Mouse (Mus musculus): ENCODE results near the gene Bahcc1. TPM values are rescaled to one million over a fixed set of nuclear protein-coding genes. Genes with fewer than 3 reads are reported as not detected.

The Bahcc1 gene
- polyA plus RNA-seq, 1 experiment from 2014 or later = 24.0 TPM

DNA sequence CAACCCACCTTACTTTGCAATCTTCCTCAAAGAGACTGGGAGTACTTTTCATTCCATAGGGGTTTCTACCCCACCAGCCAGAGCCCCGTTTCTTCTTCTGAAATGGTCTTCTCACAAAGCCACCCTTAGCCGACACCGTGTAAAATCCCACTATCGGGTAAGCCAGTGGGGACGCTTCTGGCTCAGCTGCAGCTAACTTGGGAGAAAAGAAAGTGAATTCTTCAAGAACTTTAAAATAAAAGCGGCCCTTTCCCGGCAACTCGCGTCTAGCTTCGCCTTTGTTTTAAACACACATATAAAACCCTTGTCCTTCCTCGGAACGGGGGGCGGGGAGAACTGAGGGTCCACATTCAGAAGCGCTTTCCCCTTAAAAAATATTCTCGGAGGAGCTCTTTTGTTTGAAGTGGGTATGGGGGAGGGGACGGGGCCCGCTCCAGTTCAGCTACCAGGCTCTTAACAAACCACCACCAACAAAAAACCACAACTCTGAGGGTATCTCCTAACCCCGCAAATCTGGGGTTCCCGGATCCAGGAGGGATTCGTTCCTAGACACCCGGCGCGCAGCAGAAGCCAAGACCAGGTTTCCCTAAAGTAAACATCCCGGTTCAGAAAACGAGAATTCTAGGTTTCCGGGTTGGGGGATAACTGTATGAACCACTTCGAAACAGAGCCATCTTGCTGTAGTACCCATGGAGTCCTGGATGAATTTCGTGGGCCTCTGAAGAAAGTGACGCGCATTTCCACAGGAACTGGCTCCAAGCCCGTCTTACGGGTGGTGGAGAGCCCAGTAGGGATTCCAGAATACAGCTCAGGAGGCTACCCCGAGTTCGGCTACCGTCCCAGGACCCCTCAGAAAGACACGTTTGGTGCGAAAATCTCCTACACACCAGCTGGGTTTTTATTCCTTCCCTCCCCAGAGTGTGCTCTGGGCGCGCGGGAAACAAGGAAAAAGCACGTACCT, 44.0 kb upstream of the Bahcc1 start:
- under 1% methylated on average over 41 of the region's 41 CpGs for WGBS
- Histone ChIP-seq H3K4me2 (peak overlapping the region; percentile 99), H3K27me3 (0 out of 2 replicates have a peak, but pooled peaks cover 7% of the 10 kb centered on the region), H3K9me3 (no peaks in the 10 kb centered on the region), H3K27ac (peak overlapping the region; percentile 97), H3K36me3 (replicated peaks) (peaks cover 3% of the 10 kb centered on the region), H3K4me1 (peaks cover 45% of the 10 kb centered on the region), H3K9ac (peak overlapping the region; percentile 99), H3K4me3 (replicated peaks) (peak overlapping the region; percentile 90)
- ATAC-seq (ENCODE audit: low FRiP score) = no peak

GRCm38 (mm10) chr11:120189459-120190312, 43.1 kb upstream of the Bahcc1 start:
- Histone ChIP-seq H3K36me3 (replicated peaks) (peaks cover 3% of the 10 kb centered on the region), H3K9me3 (no peaks in the 10 kb centered on the region), H3K27me3 (0 out of 2 replicates have a peak, but pooled peaks cover 7% of the 10 kb centered on the region), H3K4me2 (peak overlapping the region; percentile 99), H3K9ac (peak overlapping the region; percentile 99), H3K4me1 (peaks cover 35% of the 10 kb centered on the region), H3K4me3 (replicated peaks) (peak overlapping the region; percentile 90), H3K27ac (peak overlapping the region; percentile 97)
- under 1% methylated on average over 67 of the region's 68 CpGs for WGBS
- ATAC-seq (ENCODE audit: low FRiP score) = peak; percentile 94

- H3K9ac ChIP-seq = peak overlapping the region; percentile 48
- 0 out of 2 replicates have a peak, but pooled peaks cover 7% of the 10 kb centered on the region for H3K27me3 ChIP-seq
- 32% methylated on average over 14 of the region's 14 CpGs for WGBS
- H3K27ac ChIP-seq = peak overlapping the region; percentile 31; the same call in 1 of the 2 replicates
- 0 out of 2 replicates have a peak, but pooled peaks have one; percentile 3 for ATAC-seq (ENCODE audit: low FRiP score)
- H3K36me3 ChIP-seq (replicated peaks) = peaks cover 3% of the 10 kb centered on the region
- H3K4me3 ChIP-seq (replicated peaks) = peak overlapping the region; percentile 90
- peak overlapping the region; percentile 99 for H3K4me2 ChIP-seq
- H3K9me3 ChIP-seq = no peaks in the 10 kb centered on the region
- H3K4me1 ChIP-seq = peaks cover 25% of the 10 kb centered on the region
Measured at GRCm38 (mm10) chr11:120190526-120191412, 42.0 kb upstream of the Bahcc1 start.

- H3K27ac ChIP-seq = no peak overlapping the region
- 44% methylated on average over 13 of the region's 13 CpGs for WGBS
- ATAC-seq (ENCODE audit: low FRiP score) = no peak
Measured at GRCm38 (mm10) chr11:120198831-120199230, 33.9 kb upstream of the Bahcc1 start.

GRCm38 (mm10) chr11:120199766-120200165, 33.0 kb upstream of the Bahcc1 start:
- H3K9me3 ChIP-seq = no peaks in the 10 kb centered on the region
- H3K27ac ChIP-seq = no peak overlapping the region
- H3K27me3 ChIP-seq = 0 out of 2 replicates have a peak, but pooled peaks cover 2% of the 10 kb centered on the region
- no peak overlapping the region for H3K4me3 ChIP-seq (replicated peaks)
- H3K36me3 ChIP-seq (replicated peaks) = no peaks in the 10 kb centered on the region
- H3K4me1 ChIP-seq = peaks cover 7% of the 10 kb centered on the region
- no peak overlapping the region for H3K9ac ChIP-seq
- WGBS = 71% methylated on average over 7 of the region's 7 CpGs
- H3K4me2 ChIP-seq = no peak overlapping the region
- ATAC-seq (ENCODE audit: low FRiP score) = no peak

More at GRCm38 (mm10) chr11:120198831-120199230, 33.9 kb upstream of the Bahcc1 start:
- H3K4me2 ChIP-seq = no peak overlapping the region
- H3K9ac ChIP-seq = no peak overlapping the region
- H3K36me3 ChIP-seq (replicated peaks) = no peaks in the 10 kb centered on the region
- peaks cover 7% of the 10 kb centered on the region for H3K4me1 ChIP-seq
- H3K4me3 ChIP-seq (replicated peaks) = no peak overlapping the region
- H3K27me3 ChIP-seq = 0 out of 2 replicates have a peak, but pooled peaks cover 2% of the 10 kb centered on the region
- no peaks in the 10 kb centered on the region for H3K9me3 ChIP-seq

DNA sequence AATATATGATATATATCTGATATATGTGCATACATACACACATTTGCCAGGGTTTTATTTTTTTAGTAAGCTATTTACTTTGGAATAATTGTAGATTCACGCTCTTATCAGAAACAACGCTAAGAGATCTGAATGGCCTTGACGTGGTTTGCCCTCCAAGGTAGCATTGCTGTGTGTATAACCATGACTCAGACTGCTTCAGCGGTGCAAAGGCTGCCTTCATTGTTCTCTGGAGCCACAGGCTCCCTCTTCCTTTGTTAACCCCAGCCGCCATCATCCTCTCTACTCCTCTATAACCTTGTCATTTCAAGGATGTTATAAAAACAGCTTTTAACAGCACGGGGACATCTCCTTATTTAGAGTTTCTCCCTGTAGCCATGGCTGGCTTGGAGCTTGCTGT, 32.1 kb upstream of the Bahcc1 start:
- H3K4me3 ChIP-seq (replicated peaks) = no peak overlapping the region
- H3K9ac ChIP-seq = no peak overlapping the region
- 0 out of 2 replicates have a peak, but pooled peaks cover 2% of the 10 kb centered on the region for H3K27me3 ChIP-seq
- H3K4me2 ChIP-seq = no peak overlapping the region
- peaks cover 7% of the 10 kb centered on the region for H3K4me1 ChIP-seq
- no peaks in the 10 kb centered on the region for H3K36me3 ChIP-seq (replicated peaks)
- WGBS = 84% methylated on average over 6 of the region's 6 CpGs
- ATAC-seq (ENCODE audit: low FRiP score) = no peak
- H3K9me3 ChIP-seq = no peaks in the 10 kb centered on the region
- H3K27ac ChIP-seq = no peak overlapping the region

DNA sequence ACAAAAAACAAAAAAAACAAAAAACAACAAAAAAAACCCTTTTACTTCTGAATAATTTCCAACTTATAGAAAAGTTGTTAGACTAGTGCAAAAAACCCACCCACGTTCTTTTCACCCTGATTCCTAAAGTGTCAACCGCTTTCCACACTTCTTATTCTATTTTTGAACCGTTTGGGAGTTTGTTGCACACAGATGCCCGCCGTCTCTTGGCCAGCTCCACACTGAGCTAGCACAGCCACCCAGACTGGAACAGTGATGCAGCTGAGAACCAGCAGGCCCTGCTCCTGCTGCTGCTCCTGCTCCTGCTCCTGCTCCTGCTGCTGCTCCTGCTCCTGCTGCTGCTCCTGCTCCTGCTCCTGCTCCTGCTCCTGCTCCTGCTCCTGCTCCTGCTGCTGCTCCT, 28.5 kb upstream of the Bahcc1 start:
- Histone ChIP-seq H3K4me3 (replicated peaks) (no peak overlapping the region), H3K36me3 (replicated peaks) (no peaks in the 10 kb centered on the region), H3K9me3 (no peaks in the 10 kb centered on the region), H3K27me3 (0 out of 2 replicates have a peak, but pooled peaks cover 9% of the 10 kb centered on the region), H3K27ac (no peak overlapping the region), H3K4me2 (no peak overlapping the region), H3K4me1 (peaks cover 4% of the 10 kb centered on the region; the same call in 1 of the 2 replicates), H3K9ac (no peak overlapping the region)
- 88% methylated on average over 5 of the region's 5 CpGs for WGBS
- no peak for ATAC-seq (ENCODE audit: low FRiP score)

- Histone ChIP-seq H3K27me3 (peaks cover 6% of the 10 kb centered on the region; the same call in 1 of the 2 replicates), H3K9ac (no peak overlapping the region), H3K36me3 (replicated peaks) (no peaks in the 10 kb centered on the region), H3K4me3 (replicated peaks) (no peak overlapping the region), H3K4me1 (peaks cover 4% of the 10 kb centered on the region; the same call in 1 of the 2 replicates), H3K4me2 (no peak overlapping the region), H3K9me3 (no peaks in the 10 kb centered on the region), H3K27ac (no peak overlapping the region)
- WGBS = 70% methylated on average over 9 of the region's 9 CpGs
- no peak for ATAC-seq (ENCODE audit: low FRiP score)
Measured at GRCm38 (mm10) chr11:120206069-120206668, 26.6 kb upstream of the Bahcc1 start.

GRCm38 (mm10) chr11:120206669-120207090, 26.1 kb upstream of the Bahcc1 start:
- Histone ChIP-seq H3K4me1 (peaks cover 4% of the 10 kb centered on the region; the same call in 1 of the 2 replicates), H3K4me3 (replicated peaks) (no peak overlapping the region), H3K27ac (no peak overlapping the region), H3K27me3 (peaks cover 6% of the 10 kb centered on the region; the same call in 1 of the 2 replicates), H3K9me3 (no peaks in the 10 kb centered on the region), H3K36me3 (replicated peaks) (no peaks in the 10 kb centered on the region), H3K9ac (no peak overlapping the region), H3K4me2 (no peak overlapping the region)
- ATAC-seq (ENCODE audit: low FRiP score) = no peak
- 74% methylated on average over 5 of the region's 5 CpGs for WGBS

- Histone ChIP-seq H3K4me1 (peaks cover 4% of the 10 kb centered on the region; the same call in 1 of the 2 replicates), H3K27ac (no peak overlapping the region), H3K9ac (no peak overlapping the region), H3K9me3 (peaks cover 9% of the 10 kb centered on the region; the same call in 1 of the 2 replicates), H3K4me2 (no peak overlapping the region), H3K4me3 (replicated peaks) (no peak overlapping the region), H3K27me3 (peaks cover 6% of the 10 kb centered on the region; the same call in 1 of the 2 replicates), H3K36me3 (replicated peaks) (no peaks in the 10 kb centered on the region)
- ATAC-seq (ENCODE audit: low FRiP score) = no peak
- 72% methylated on average over 2 of the region's 2 CpGs for WGBS
Measured at GRCm38 (mm10) chr11:120208848-120209247, 23.9 kb upstream of the Bahcc1 start.

- no peak for ATAC-seq (ENCODE audit: low FRiP score)
- Histone ChIP-seq H3K4me2 (no peak overlapping the region), H3K27ac (no peak overlapping the region), H3K36me3 (replicated peaks) (no peaks in the 10 kb centered on the region), H3K9me3 (peaks cover 12% of the 10 kb centered on the region; the same call in 1 of the 2 replicates), H3K4me1 (peaks cover 4% of the 10 kb centered on the region; the same call in 1 of the 2 replicates), H3K4me3 (replicated peaks) (no peak overlapping the region), H3K27me3 (peaks cover 6% of the 10 kb centered on the region; the same call in 1 of the 2 replicates), H3K9ac (no peak overlapping the region)
- 76% methylated on average over 8 of the region's 8 CpGs for WGBS
Measured at GRCm38 (mm10) chr11:120209462-120209861, 23.3 kb upstream of the Bahcc1 start.

Measured in forebrain, embryonic 12.5 days (tissue).